Mouse (Mus musculus) small intestine, adult 2 months (tissue): ENCODE results near the gene Usp29.
"Not testable (repeated sequence)": the region's sequence is repeated elsewhere in the genome, so short reads cannot be mapped to it uniquely, and the experiment has no call there.

Source experiments
- CTCF ChIP-seq: fragments of 200-500 bp; IDR thresholded peaks from 2 replicates; pipeline ENCODE4 v1.5.1; 2012; ENCODE audit warnings: low read depth, mild to moderate bottlenecking, control low read depth, inconsistent platforms, low read length, moderate library complexity, mixed read lengths; ENCODE audit not compliant: insufficient replicate concordance, insufficient read length; ENCODE audit errors: extremely low read depth
- POLR2A ChIP-seq: fragments of 200-500 bp; IDR thresholded peaks from 2 replicates; pipeline ENCODE4 v1.6.1; 2012; ENCODE audit warnings: low read depth, mild to moderate bottlenecking, control low read depth, inconsistent platforms, low read length, moderate library complexity

DNA sequence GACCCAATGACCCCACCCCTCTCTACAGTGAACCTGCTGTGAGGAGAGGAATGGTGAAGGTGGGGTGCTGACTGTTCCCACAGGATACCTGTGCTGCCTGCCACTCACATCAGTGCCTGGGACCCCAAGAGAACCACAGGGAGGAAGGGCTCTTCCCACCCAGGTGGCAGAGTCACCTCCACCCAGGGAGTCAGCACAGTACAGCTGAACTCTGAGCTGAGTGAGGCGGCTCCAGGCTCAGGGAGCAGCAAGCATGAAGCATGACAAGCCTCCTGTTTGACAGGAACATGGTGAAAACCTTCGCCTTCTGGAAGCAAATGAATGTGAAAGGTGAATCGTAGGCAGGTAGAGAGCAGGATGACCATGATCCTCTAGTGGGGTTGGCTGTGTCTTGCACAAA lies 148.5 kb downstream of the Usp29 start:
- not testable (repeated sequence) for TF ChIP-seq POLR2A, CTCF
